Mouse (Mus musculus) layer of hippocampus, adult 2 months (tissue): ENCODE data around the gene Ift122. TPM values are rescaled to one million over a fixed set of nuclear protein-coding genes. Genes with fewer than 3 reads are reported as not detected.

ENCODE experiments used
- DNase-seq, 2 experiments: peaks; one replicate each; pipeline ENCODE4 v3.0.0; 2022; ENCODE audit warnings: low spot score in 2 of 2
- H3K27ac ChIP-seq: fragments of 200-600 bp; 2 replicates; pipeline ENCODE4 v1.8.1; 2022
- H3K4me3 ChIP-seq: fragments of 200-600 bp; 2 replicates; pipeline ENCODE4 v1.8.1; 2022; ENCODE audit warnings: mild to moderate bottlenecking
- CTCF ChIP-seq: fragments of 200-600 bp; conservative IDR thresholded peaks from 2 replicates; pipeline ENCODE4 v1.8.1; 2022; ENCODE audit warnings: antibody characterized with exemption, mild to moderate bottlenecking, moderate library complexity
- total RNA-seq, 2 experiments: library from RNA; stranded (reverse); gene quantifications; 2 replicates each; pipeline ENCODE4 v1.2.3; 2021

Gene Ift122
- total RNA-seq, 2 experiments from 2014 or later = 30.3 TPM

- Histone ChIP-seq H3K27ac (no peak overlapping the region), H3K4me3 (no peak overlapping the region)
- DNase-seq = no peak
- TF ChIP-seq CTCF = no peak
Observed at GRCm38 (mm10) chr6:115926416-115926815, 73.1 kb downstream of the Ift122 start.

- Histone ChIP-seq H3K27ac (no peak overlapping the region), H3K4me3 (no peak overlapping the region)
- TF ChIP-seq CTCF = no peak
- no peak for DNase-seq
Observed at GRCm38 (mm10) chr6:115927292-115928242, 74.3 kb downstream of the Ift122 start.

GRCm38 (mm10) chr6:115930018-115930417 is 76.7 kb downstream of the Ift122 start:
- Histone ChIP-seq H3K27ac (no peak overlapping the region), H3K4me3 (no peak overlapping the region)
- TF ChIP-seq CTCF = no peak
- DNase-seq = no peak

- DNase-seq = no peak
- Histone ChIP-seq H3K27ac (no peak within 1 kb of the TSS), H3K4me3 (no peak within 1 kb of the TSS)
- TF ChIP-seq CTCF = no peak
Observed at GRCm38 (mm10) chr6:115931639-115932038, 78.4 kb downstream of the Ift122 start, which contains the start of gene Rho. Gene Rho (plus strand): TSS chr6:115931748.

- no peak for TF ChIP-seq CTCF
- DNase-seq = no peak
- Histone ChIP-seq H3K27ac (no peak overlapping the region), H3K4me3 (no peak overlapping the region)
Observed at GRCm38 (mm10) chr6:115932391-115932790, 79.1 kb downstream of the Ift122 start.

- Histone ChIP-seq H3K27ac (no peak overlapping the region), H3K4me3 (no peak overlapping the region)
- TF ChIP-seq CTCF = no peak
- DNase-seq = no peak
Observed at GRCm38 (mm10) chr6:115935544-115935943, 82.3 kb downstream of the Ift122 start.

GRCm38 (mm10) chr6:115938011-115938410 is 84.7 kb downstream of the Ift122 start:
- DNase-seq = no peak

GRCm38 (mm10) chr6:115938798-115939197 is 85.5 kb downstream of the Ift122 start:
- Histone ChIP-seq H3K27ac (no peak overlapping the region), H3K4me3 (no peak overlapping the region)
- TF ChIP-seq CTCF = no peak
- no peak for DNase-seq

More at GRCm38 (mm10) chr6:115938011-115938410, 84.7 kb downstream of the Ift122 start:
- no peak for TF ChIP-seq CTCF
- Histone ChIP-seq H3K27ac (no peak overlapping the region), H3K4me3 (no peak overlapping the region)

- Histone ChIP-seq H3K27ac (no peak overlapping the region), H3K4me3 (no peak overlapping the region)
- DNase-seq = no peak
- no peak for TF ChIP-seq CTCF
Observed at GRCm38 (mm10) chr6:115940603-115941002, 87.3 kb downstream of the Ift122 start.

GRCm38 (mm10) chr6:115941128-115941527 is 87.9 kb downstream of the Ift122 start:
- H3K27ac ChIP-seq = no peak overlapping the region
- DNase-seq = no peak
- no peak overlapping the region for H3K4me3 ChIP-seq
- TF ChIP-seq CTCF = no peak

GRCm38 (mm10) chr6:115943498-115944427 is 90.5 kb downstream of the Ift122 start:
- TF ChIP-seq CTCF = no peak
- DNase-seq = no peak
- no peak overlapping the region for H3K27ac ChIP-seq
- no peak overlapping the region for H3K4me3 ChIP-seq

GRCm38 (mm10) chr6:115944638-115945037 is 91.4 kb downstream of the Ift122 start, which contains the start of gene H1foo:
Gene H1foo (plus strand): TSS chr6:115944938.
- DNase-seq = no peak
- no peak within 1 kb of the TSS for H3K27ac ChIP-seq
- H3K4me3 ChIP-seq = no peak within 1 kb of the TSS
- no peak for TF ChIP-seq CTCF

GRCm38 (mm10) chr6:115945633-115946032 is 92.4 kb downstream of the Ift122 start:
- DNase-seq = no peak
- no peak overlapping the region for H3K27ac ChIP-seq
- no peak overlapping the region for H3K4me3 ChIP-seq
- TF ChIP-seq CTCF = no peak
